Mouse (Mus musculus) forebrain, embryonic 12.5 days (tissue): Measurements from ENCODE around the gene Cfap157. TPM values are rescaled to one million over a fixed set of nuclear protein-coding genes. Genes with fewer than 3 reads are reported as not detected.
A peak's percentile ranks its signal among the peaks of the same experiment; 100 is the strongest.

Experiments used
- ATAC-seq: fragments of 200-750 bp; cut with Nextera tagmentation; 2 replicates; pipeline ENCODE4 v1.8.0; 2017; ENCODE audit warnings: moderate TSS enrichment; ENCODE audit not compliant: low FRiP score
- H3K27ac ChIP-seq: fragments of 300-500 bp; sonication (generic); 2 replicates; pipeline ENCODE4 v1.5.1; 2016; ENCODE audit warnings: mild to moderate bottlenecking
- H3K27me3 ChIP-seq: fragments of 300-500 bp; sonication (generic); 2 replicates; pipeline ENCODE4 v1.6.1; 2016; ENCODE audit warnings: mild to moderate bottlenecking
- H3K36me3 ChIP-seq: fragments of 300-500 bp; sonication (generic); replicated peaks from 2 replicates; pipeline ENCODE4 v1.6.1; 2016; ENCODE audit warnings: mild to moderate bottlenecking
- H3K4me1 ChIP-seq: fragments of 300-500 bp; sonication (generic); 2 replicates; pipeline ENCODE4 v1.6.1; 2016
- H3K4me2 ChIP-seq: fragments of 300-500 bp; sonication (generic); 2 replicates; pipeline ENCODE4 v1.6.1; 2016; ENCODE audit warnings: mild to moderate bottlenecking, moderate library complexity
- H3K4me3 ChIP-seq: fragments of 300-500 bp; sonication (generic); replicated peaks from 2 replicates; pipeline ENCODE4 v1.5.1; 2016; ENCODE audit warnings: mild to moderate bottlenecking
- H3K9ac ChIP-seq: fragments of 300-500 bp; sonication (generic); 2 replicates; pipeline ENCODE4 v1.6.1; 2016; ENCODE audit warnings: mild to moderate bottlenecking
- H3K9me3 ChIP-seq: fragments of 300-500 bp; sonication (generic); 2 replicates; pipeline ENCODE4 v1.6.1; 2016
- WGBS: fragments of 180-500 bp; shearing (Covaris S2); methylation state at CpG from one replicate; pipeline ENCODE4 v1.1.7; 2016; 5-methylcytosine and 5-hydroxymethylcytosine counted together
- polyA plus RNA-seq: library from polyadenylated mRNA; unstranded; fragments of >200 nt; fragmentation: Nextera tagmentation; extraction: Ambion mirVana; gene quantifications from 2 replicates; pipeline ENCODE4 v1.2.1, GENCODE M21; 2016

Gene Cfap157
- polyA plus RNA-seq, 1 experiment from 2014 or later: 0.45 TPM

- H3K9ac ChIP-seq: no peak overlapping the region
- ATAC-seq: no peak
- H3K4me2 ChIP-seq: no peak overlapping the region
- 80% methylated on average over 4 of the region's 4 CpGs for WGBS
- H3K4me1 ChIP-seq: peaks cover 39% of the 10 kb centered on the region
- no peak overlapping the region for H3K4me3 ChIP-seq
- no peak overlapping the region for H3K27ac ChIP-seq
- no peaks in the 10 kb centered on the region for H3K9me3 ChIP-seq
- H3K36me3 ChIP-seq: no peaks in the 10 kb centered on the region
- peaks cover 20% of the 10 kb centered on the region; the same call in 1 of the 2 replicates for H3K27me3 ChIP-seq
Observed at GRCm38 (mm10) chr2:32739311-32739710, 44.9 kb downstream of the Cfap157 start.

- Histone ChIP-seq H3K27me3 (peaks cover 21% of the 10 kb centered on the region), H3K9ac (no peak overlapping the region), H3K9me3 (no peaks in the 10 kb centered on the region), H3K27ac (no peak overlapping the region), H3K4me2 (no peak overlapping the region), H3K4me3 (no peak overlapping the region), H3K4me1 (peaks cover 21% of the 10 kb centered on the region), H3K36me3 (no peaks in the 10 kb centered on the region)
- ATAC-seq: no peak
- WGBS: 49% methylated on average over 6 of the region's 6 CpGs
Observed at GRCm38 (mm10) chr2:32737008-32737407, 47.2 kb downstream of the Cfap157 start.

- WGBS: 62% methylated on average over 3 of the region's 3 CpGs
- H3K4me1 ChIP-seq: peaks cover 15% of the 10 kb centered on the region
- H3K9ac ChIP-seq: no peak overlapping the region
- H3K27me3 ChIP-seq: peaks cover 25% of the 10 kb centered on the region
- no peak overlapping the region for H3K27ac ChIP-seq
- H3K4me2 ChIP-seq: no peak overlapping the region
- H3K36me3 ChIP-seq: no peaks in the 10 kb centered on the region
- H3K9me3 ChIP-seq: no peaks in the 10 kb centered on the region
- no peak overlapping the region for H3K4me3 ChIP-seq
- ATAC-seq: no peak
Observed at GRCm38 (mm10) chr2:32736306-32736829, 47.9 kb downstream of the Cfap157 start.

- H3K4me3 ChIP-seq: no peak overlapping the region
- H3K9me3 ChIP-seq: no peaks in the 10 kb centered on the region
- H3K36me3 ChIP-seq: no peaks in the 10 kb centered on the region
- ATAC-seq: no peak
- H3K4me2 ChIP-seq: no peak overlapping the region
- 0 out of 2 replicates have a peak, but pooled peaks cover 5% of the 10 kb centered on the region for H3K4me1 ChIP-seq
- 63% methylated on average over 4 of the region's 4 CpGs for WGBS
- H3K27ac ChIP-seq: no peak overlapping the region
- H3K27me3 ChIP-seq: peaks cover 18% of the 10 kb centered on the region
- H3K9ac ChIP-seq: no peak overlapping the region
Observed at GRCm38 (mm10) chr2:32734933-32735332, 49.3 kb downstream of the Cfap157 start.

GRCm38 (mm10) chr2:32734480-32734879, 49.7 kb downstream of the Cfap157 start:
- 37% methylated on average over 4 of the region's 4 CpGs for WGBS
- no peak for ATAC-seq

GRCm38 (mm10) chr2:32732695-32733094, 51.5 kb downstream of the Cfap157 start:
- no peak for ATAC-seq
- no peak overlapping the region for H3K9ac ChIP-seq
- H3K27me3 ChIP-seq: peaks cover 18% of the 10 kb centered on the region
- 75% methylated on average over 6 of the region's 6 CpGs for WGBS
- no peaks in the 10 kb centered on the region for H3K9me3 ChIP-seq
- H3K27ac ChIP-seq: no peak overlapping the region
- no peaks in the 10 kb centered on the region for H3K36me3 ChIP-seq
- no peak overlapping the region for H3K4me3 ChIP-seq
- peaks cover 5% of the 10 kb centered on the region for H3K4me1 ChIP-seq
- no peak overlapping the region for H3K4me2 ChIP-seq

More at GRCm38 (mm10) chr2:32734480-32734879, 49.7 kb downstream of the Cfap157 start:
- H3K27ac ChIP-seq: peak overlapping the region; percentile 14; the same call in 1 of the 2 replicates
- no peak overlapping the region for H3K4me3 ChIP-seq
- no peak overlapping the region; the same call in 1 of the 2 replicates for H3K9ac ChIP-seq
- no peaks in the 10 kb centered on the region for H3K36me3 ChIP-seq
- H3K27me3 ChIP-seq: peaks cover 13% of the 10 kb centered on the region
- 0 out of 2 replicates have a peak, but pooled peaks cover 5% of the 10 kb centered on the region for H3K4me1 ChIP-seq
- no peak overlapping the region for H3K4me2 ChIP-seq
- no peaks in the 10 kb centered on the region for H3K9me3 ChIP-seq

- Histone ChIP-seq H3K4me2 (no peak overlapping the region), H3K36me3 (no peaks in the 10 kb centered on the region), H3K4me1 (peaks cover 12% of the 10 kb centered on the region), H3K9me3 (no peaks in the 10 kb centered on the region), H3K27me3 (peaks cover 16% of the 10 kb centered on the region), H3K27ac (no peak overlapping the region), H3K9ac (no peak overlapping the region), H3K4me3 (no peak overlapping the region)
- ATAC-seq: no peak
- 80% methylated on average over 4 of the region's 4 CpGs for WGBS
Observed at GRCm38 (mm10) chr2:32731911-32732310, 52.3 kb downstream of the Cfap157 start.

- ATAC-seq: no peak
- H3K36me3 ChIP-seq: no peaks in the 10 kb centered on the region
- H3K4me1 ChIP-seq: peaks cover 12% of the 10 kb centered on the region
- H3K27me3 ChIP-seq: peaks cover 10% of the 10 kb centered on the region; the same call in 1 of the 2 replicates
- 70% methylated on average over 11 of the region's 11 CpGs for WGBS
- H3K4me3 ChIP-seq: no peak overlapping the region
- no peaks in the 10 kb centered on the region for H3K9me3 ChIP-seq
- H3K27ac ChIP-seq: 0 out of 2 replicates have a peak overlapping the region, but pooled peaks have one; percentile 42
- H3K4me2 ChIP-seq: no peak overlapping the region
- H3K9ac ChIP-seq: no peak overlapping the region
Observed at GRCm38 (mm10) chr2:32730854-32731253, 53.4 kb downstream of the Cfap157 start.

- Histone ChIP-seq H3K4me2 (no peak overlapping the region), H3K9ac (no peak overlapping the region), H3K36me3 (no peaks in the 10 kb centered on the region), H3K27ac (no peak overlapping the region), H3K9me3 (no peaks in the 10 kb centered on the region), H3K27me3 (peaks cover 10% of the 10 kb centered on the region; the same call in 1 of the 2 replicates), H3K4me1 (peaks cover 11% of the 10 kb centered on the region), H3K4me3 (no peak overlapping the region)
- ATAC-seq: no peak
- 78% methylated on average over 4 of the region's 4 CpGs for WGBS
Observed at GRCm38 (mm10) chr2:32729547-32729946, 54.7 kb downstream of the Cfap157 start.

GRCm38 (mm10) chr2:32728463-32728862, 55.8 kb downstream of the Cfap157 start:
- H3K9me3 ChIP-seq: no peaks in the 10 kb centered on the region
- peak overlapping the region; percentile 50; the same call in 1 of the 2 replicates for H3K4me2 ChIP-seq
- no peaks in the 10 kb centered on the region for H3K36me3 ChIP-seq
- H3K27me3 ChIP-seq: peaks cover 10% of the 10 kb centered on the region; the same call in 1 of the 2 replicates
- H3K4me3 ChIP-seq: no peak overlapping the region
- H3K4me1 ChIP-seq: peaks cover 8% of the 10 kb centered on the region
- ATAC-seq: no peak
- H3K9ac ChIP-seq: 0 out of 2 replicates have a peak overlapping the region, but pooled peaks have one; percentile 29
- 66% methylated on average over 7 of the region's 7 CpGs for WGBS
- H3K27ac ChIP-seq: peak overlapping the region; percentile 38; the same call in 1 of the 2 replicates

GRCm38 (mm10) chr2:32727435-32727834, 56.8 kb downstream of the Cfap157 start:
- WGBS: under 1% methylated on average over 16 of the region's 16 CpGs
- peak overlapping the region; percentile 24 for H3K4me3 ChIP-seq
- peaks cover 10% of the 10 kb centered on the region; the same call in 1 of the 2 replicates for H3K27me3 ChIP-seq
- peak; percentile 96 for ATAC-seq
- no peak overlapping the region for H3K27ac ChIP-seq
- peak overlapping the region; percentile 50 for H3K4me2 ChIP-seq
- 0 out of 2 replicates have a peak overlapping the region, but pooled peaks have one; percentile 22 for H3K9ac ChIP-seq
- H3K36me3 ChIP-seq: no peaks in the 10 kb centered on the region
- H3K9me3 ChIP-seq: no peaks in the 10 kb centered on the region
- H3K4me1 ChIP-seq: peaks cover 8% of the 10 kb centered on the region
